In the genomic region with DNA sequence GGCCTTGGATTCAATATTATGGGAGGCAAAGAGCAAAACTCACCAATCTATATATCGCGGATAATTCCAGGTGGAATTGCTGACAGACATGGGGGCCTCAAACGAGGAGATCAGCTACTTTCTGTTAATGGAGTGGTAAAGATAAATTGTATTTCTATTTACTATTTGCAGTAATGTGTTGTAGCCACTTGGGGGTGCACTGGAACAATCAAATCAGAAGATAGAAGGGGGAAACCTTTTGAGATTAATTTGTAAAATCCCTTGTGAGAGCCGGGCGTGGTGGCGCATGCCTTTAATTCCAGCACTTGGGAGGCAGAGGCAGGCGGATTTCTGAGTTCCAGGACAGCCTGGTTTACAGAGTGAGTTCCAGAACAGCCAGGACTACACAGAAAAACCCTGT, we compare ENCODE assay signal across 14 mouse cellular contexts. TPM values are rescaled to one million over a fixed set of nuclear protein-coding genes. Genes with fewer than 3 reads are reported as not detected.
DNase-seq lines count a peak whose midpoint lies in the region; ATAC-seq and TF ChIP-seq lines count a peak whose summit lies in the region.
"Had no signal": no experiment of that assay in that cellular context is flagged by ENCODE, and none has a peak within 500 bp of the region (broad histone marks: within the 10 kb centered on the region; RNA-seq: fewer than 3 reads in every experiment).

No protein-coding gene starts in this region.

- 74% methylated on average over 7 of the region's 7 CpGs for WGBS in heart, adult 2 months
- WGBS in midbrain, embryonic 14.5 days: 85% methylated on average over 7 of the region's 7 CpGs
- WGBS in midbrain, embryonic 16.5 days: 75% methylated on average over 7 of the region's 7 CpGs
- 89% methylated on average over 7 of the region's 7 CpGs for whole genome bisulfite sequencing in midbrain, embryonic 10.5 days

- no peaks in the 10 kb centered on the region; the same call in 1 of the 2 replicates for H3K79me2 ChIP-seq in heart, adult 2 months (replicated peaks; ENCODE audit: control insufficient read depth, insufficient read depth, low read length)

- H3K36me3 ChIP-seq in heart, adult 2 months (ENCODE audit: control insufficient read depth, insufficient read depth, low read length): peaks cover 16% of the 10 kb centered on the region
- peaks cover 63% of the 10 kb centered on the region for H3K36me3 ChIP-seq in midbrain, embryonic 14.5 days (ENCODE audit: control insufficient read depth, insufficient read depth, low read length)
- H3K36me3 ChIP-seq in midbrain, embryonic 16.5 days (ENCODE audit: control insufficient read depth, insufficient read depth, low read length): peaks cover 31% of the 10 kb centered on the region
- H3K36me3 ChIP-seq in midbrain, embryonic 10.5 days: peaks cover 73% of the 10 kb centered on the region

- no peak overlapping the region for H3K4me2 ChIP-seq in midbrain, embryonic 14.5 days (ENCODE audit: low read length)
- no peak overlapping the region for H3K4me2 ChIP-seq in midbrain, embryonic 16.5 days (ENCODE audit: low read length)
- H3K4me2 ChIP-seq: limb, embryonic 12.5 days had no signal

- intact Hi-C loops in heart, adult 2 months (cut with DNase I): no loop called here

- H3K27ac ChIP-seq in heart, adult 2 months: no peak overlapping the region
- no peak overlapping the region for H3K27ac ChIP-seq in midbrain, embryonic 14.5 days (replicated peaks; ENCODE audit: low read depth, low read length)
- H3K27ac ChIP-seq in midbrain, embryonic 16.5 days (ENCODE audit: low read length): no peak overlapping the region
- no peak overlapping the region for H3K27ac ChIP-seq in midbrain, embryonic 10.5 days (replicated peaks)
- H3K27ac ChIP-seq: limb, embryonic 12.5 days had no signal

- H3K4me3 ChIP-seq in heart, adult 2 months: no peak overlapping the region
- no peak overlapping the region for H3K4me3 ChIP-seq in midbrain, embryonic 14.5 days (replicated peaks; ENCODE audit: low read depth, low read length)
- H3K4me3 ChIP-seq in midbrain, embryonic 16.5 days (ENCODE audit: low read depth, low read length): no peak overlapping the region
- no peak overlapping the region for H3K4me3 ChIP-seq in midbrain, embryonic 10.5 days
- H3K4me3 ChIP-seq: limb, embryonic 12.5 days had no signal

- no peaks in the 10 kb centered on the region for H3K9me3 ChIP-seq in midbrain, embryonic 14.5 days (ENCODE audit: control insufficient read depth, low read length)
- no peaks in the 10 kb centered on the region for H3K9me3 ChIP-seq in midbrain, embryonic 16.5 days (replicated peaks; ENCODE audit: control insufficient read depth, low read length, poor library complexity, severe bottlenecking)
- no peaks in the 10 kb centered on the region for H3K9me3 ChIP-seq in midbrain, embryonic 10.5 days (replicated peaks)
- H3K9me3 ChIP-seq: limb, embryonic 12.5 days had no signal

- H3K9ac ChIP-seq in heart, adult 2 months (ENCODE audit: low read depth, low read length): no peak overlapping the region
- H3K9ac ChIP-seq in midbrain, embryonic 14.5 days (replicated peaks; ENCODE audit: low read length): no peak overlapping the region
- H3K9ac ChIP-seq in midbrain, embryonic 16.5 days (ENCODE audit: low read depth, low read length): no peak overlapping the region
- H3K9ac ChIP-seq: limb, embryonic 12.5 days had no signal

- peaks cover 1% of the 10 kb centered on the region; the same call in 1 of the 2 replicates for H3K4me1 ChIP-seq in heart, adult 2 months (ENCODE audit: control insufficient read depth, insufficient read depth, low read length)
- H3K4me1 ChIP-seq in midbrain, embryonic 14.5 days (ENCODE audit: control insufficient read depth, insufficient read depth, low read length): peaks cover 14% of the 10 kb centered on the region
- peaks cover 16% of the 10 kb centered on the region for H3K4me1 ChIP-seq in midbrain, embryonic 16.5 days (ENCODE audit: control insufficient read depth, insufficient read depth, low read length)
- H3K4me1 ChIP-seq in midbrain, embryonic 10.5 days: peaks cover 14% of the 10 kb centered on the region

- no peak for DNase-seq in heart, adult 2 months
- no peak for DNase-seq in heart, postnatal 4 days
- DNase-seq in midbrain, embryonic 14.5 days: peak; percentile 20
- no peak for DNase-seq in adrenal gland, adult 18-20 months (ENCODE audit: low spot score in 2 of 2)
- no peak for DNase-seq in midbrain, embryonic 10.5 days (ENCODE audit: low spot score)
- no peak for DNase-seq in frontal cortex, postnatal 25 days (ENCODE audit: low spot score in 2 of 2)
- DNase-seq: adrenal gland, adult 2 months; gastrocnemius, postnatal 36 days; heart, postnatal 10 days; kidney, adult 2 months; layer of hippocampus, adult 9-11 months had no signal

- TF ChIP-seq EP300 in heart, adult 2 months (IDR thresholded peaks at IDR 0.05; ENCODE audit: insufficient read depth, low read depth, low read length): no peak

- peak; percentile 60 for TF ChIP-seq CTCF in heart, adult 2 months (IDR thresholded peaks at IDR 0.05)

- no peak for TF ChIP-seq POLR2A in heart, adult 2 months (IDR thresholded peaks at IDR 0.05; ENCODE audit: insufficient read depth, low read depth, low read length)

- ATAC-seq in midbrain, embryonic 14.5 days (ENCODE audit: low FRiP score, low TSS enrichment): no peak
- ATAC-seq in midbrain, embryonic 16.5 days: no peak
- peak; percentile 54; a peak in 1 of 4 replicates for ATAC-seq in hematopoietic stem cell, adult 5-6 weeks (replicated peaks in 1 of 2; ENCODE audit: insufficient read depth in 1 of 2, low FRiP score in 2 of 2, low TSS enrichment in 1 of 2, low read depth in 1 of 2, poor library complexity in 2 of 2, severe bottlenecking in 2 of 2)

- no peaks in the 10 kb centered on the region for H3K27me3 ChIP-seq in heart, adult 2 months (ENCODE audit: control insufficient read depth, insufficient read depth, low read length)
- H3K27me3 ChIP-seq in midbrain, embryonic 14.5 days (ENCODE audit: control insufficient read depth, insufficient read depth, low read length): no peaks in the 10 kb centered on the region
- no peaks in the 10 kb centered on the region for H3K27me3 ChIP-seq in midbrain, embryonic 16.5 days (ENCODE audit: control insufficient read depth, insufficient read depth, low read depth, low read length)
- no peaks in the 10 kb centered on the region for H3K27me3 ChIP-seq in midbrain, embryonic 10.5 days (ENCODE audit: low read depth, poor library complexity, severe bottlenecking)
- H3K27me3 ChIP-seq: limb, embryonic 12.5 days had no signal

RNA-seq across cellular contexts. Expression of gene Lin7c, which starts 5.7 kb away (rescaled TPM):
- total RNA-seq in heart, adult 2 months (2021): 10 to 100 TPM; 43.3 to 43.6 TPM
- 6.9 and 15.6 TPM in 2 replicates for polyA plus RNA-seq in heart, adult 2 months (2012; rRNA removed)
- 10 to 100 TPM; 55.2 to 57.5 TPM for total RNA-seq in heart, postnatal 4 days (2021)
- polyA plus RNA-seq in midbrain, embryonic 14.5 days (2014; fragmentation: Nextera tagmentation; extraction: Ambion mirVana): 220 and 249 TPM in 2 replicates
- polyA plus RNA-seq in midbrain, embryonic 16.5 days (2015; fragmentation: Nextera tagmentation; extraction: Ambion mirVana): 256 and 261 TPM in 2 replicates
- total RNA-seq in hematopoietic stem cell, adult 5-6 weeks (2017): 130 and 177 TPM in 2 replicates
- 10 to 100 TPM; 79.1 to 95.9 TPM for total RNA-seq in adrenal gland, adult 18-20 months (2021)
- 101 and 121 TPM in 2 replicates for polyA plus RNA-seq in midbrain, embryonic 10.5 days (2016; fragmentation: Nextera tagmentation; extraction: Ambion mirVana)

RNA-seq across cellular contexts. Expression of gene Lgr4, which starts 21.1 kb away (rescaled TPM):
- total RNA-seq in heart, adult 2 months (2021): 10 to 100 TPM; 22.1 to 23.7 TPM
- polyA plus RNA-seq in heart, adult 2 months (2012; rRNA removed): 13.5 and 22.7 TPM in 2 replicates
- 10 to 100 TPM; 44.6 to 49.1 TPM for total RNA-seq in heart, postnatal 4 days (2021)
- polyA plus RNA-seq in midbrain, embryonic 14.5 days (2014; fragmentation: Nextera tagmentation; extraction: Ambion mirVana): 11.6 and 12.0 TPM in 2 replicates
- polyA plus RNA-seq in midbrain, embryonic 16.5 days (2015; fragmentation: Nextera tagmentation; extraction: Ambion mirVana): 6.8 and 7.1 TPM in 2 replicates
- 0.74 and 8.4 TPM in 2 replicates for total RNA-seq in hematopoietic stem cell, adult 5-6 weeks (2017)
- 100 to 1,000 TPM; 106 to 208 TPM for total RNA-seq in adrenal gland, adult 18-20 months (2021)
- polyA plus RNA-seq in midbrain, embryonic 10.5 days (2016; fragmentation: Nextera tagmentation; extraction: Ambion mirVana): 12.7 and 14.3 TPM in 2 replicates

Comparison
In these comparisons a context has a peak if more than half of its experiments do, and no peak if none do; other contexts are left out.
1. ATAC-seq: peak in hematopoietic stem cell, adult 5-6 weeks (2 of 2); none in midbrain, embryonic 14.5 days (single experiment) and midbrain, embryonic 16.5 days (single experiment).